Mouse (Mus musculus) forebrain, embryonic 16.5 days (tissue): ENCODE measurements around the gene Cdkn2aipnl. TPM values are rescaled to one million over a fixed set of nuclear protein-coding genes. Genes with fewer than 3 reads are reported as not detected.

Experiments used
- ATAC-seq: fragments of 200-750 bp; cut with Nextera tagmentation; 2 replicates; pipeline ENCODE4 v1.8.0; 2017; ENCODE audit warnings: mild to moderate bottlenecking, moderate library complexity
- H3K27ac ChIP-seq: fragments of 300-500 bp; sonication (generic); 2 replicates; pipeline ENCODE4 v1.5.1; 2014; ENCODE audit warnings: low read length, control low read depth
- H3K27me3 ChIP-seq: fragments of 300-500 bp; sonication (generic); replicated peaks from 2 replicates; pipeline ENCODE4 v1.6.1; 2014; ENCODE audit warnings: low read length; ENCODE audit not compliant: control insufficient read depth, insufficient read depth
- H3K36me3 ChIP-seq: fragments of 300-500 bp; sonication (generic); 2 replicates; pipeline ENCODE4 v1.6.1; 2014; ENCODE audit not compliant: control insufficient read depth, insufficient read depth
- H3K4me1 ChIP-seq: fragments of 300-500 bp; sonication (generic); replicated peaks from 2 replicates; pipeline ENCODE4 v1.6.1; 2014; ENCODE audit warnings: low read length; ENCODE audit not compliant: control insufficient read depth, insufficient read depth
- H3K4me2 ChIP-seq: fragments of 300-500 bp; sonication (generic); 2 replicates; pipeline ENCODE4 v1.6.1; 2014; ENCODE audit warnings: mild to moderate bottlenecking, low read length, control low read depth
- H3K4me3 ChIP-seq: fragments of 300-500 bp; sonication (generic); replicated peaks from 2 replicates; pipeline ENCODE4 v1.5.1; 2014; ENCODE audit warnings: mild to moderate bottlenecking, low read length, control low read depth
- H3K9ac ChIP-seq: fragments of 300-500 bp; sonication (generic); replicated peaks from 2 replicates; pipeline ENCODE4 v1.6.1; 2014; ENCODE audit warnings: low read depth, low read length, control low read depth
- H3K9me3 ChIP-seq: fragments of 300-500 bp; sonication (generic); 2 replicates; pipeline ENCODE4 v1.6.1; 2016; ENCODE audit warnings: low read length; ENCODE audit not compliant: control insufficient read depth
- WGBS: fragments of 180-500 bp; shearing (Covaris S2); extraction: QIAGEN DNeasy Blood & Tissue Kit; methylation state at CpG from one replicate; pipeline ENCODE4 v1.1.7; 2014; 5-methylcytosine and 5-hydroxymethylcytosine counted together
- polyA plus RNA-seq: library from polyadenylated mRNA; unstranded; fragments of >200 nt; fragmentation: Nextera tagmentation; extraction: Ambion mirVana; gene quantifications from 2 replicates; pipeline ENCODE4 v1.2.1, GENCODE M21; 2015

Cdkn2aipnl gene
- polyA plus RNA-seq, 1 experiment from 2014 or later, result 119 TPM

GRCm38 (mm10) chr11:51931790-51932189 lies 35.7 kb upstream of the Cdkn2aipnl start:
- H3K4me2 ChIP-seq, result no peak overlapping the region

GRCm38 (mm10) chr11:51934230-51934629 lies 33.2 kb upstream of the Cdkn2aipnl start:
- WGBS, result 89% methylated on average over 3 of the region's 3 CpGs
- H3K9ac ChIP-seq, result no peak overlapping the region
- no peaks in the 10 kb centered on the region for H3K4me1 ChIP-seq
- H3K9me3 ChIP-seq, result no peaks in the 10 kb centered on the region
- no peaks in the 10 kb centered on the region for H3K27me3 ChIP-seq
- H3K27ac ChIP-seq, result no peak overlapping the region
- H3K36me3 ChIP-seq, result no peaks in the 10 kb centered on the region
- no peak overlapping the region for H3K4me3 ChIP-seq
- ATAC-seq, result no peak
- no peak overlapping the region for H3K4me2 ChIP-seq

More at GRCm38 (mm10) chr11:51931790-51932189, 35.7 kb upstream of the Cdkn2aipnl start:
- Histone ChIP-seq H3K4me1 (no peaks in the 10 kb centered on the region), H3K4me3 (no peak overlapping the region), H3K9ac (no peak overlapping the region), H3K27me3 (no peaks in the 10 kb centered on the region), H3K36me3 (no peaks in the 10 kb centered on the region), H3K27ac (no peak overlapping the region), H3K9me3 (no peaks in the 10 kb centered on the region)
- WGBS, result 91% methylated on average over 9 of the region's 9 CpGs
- ATAC-seq, result no peak

- no peak overlapping the region for H3K27ac ChIP-seq
- H3K4me2 ChIP-seq, result no peak overlapping the region
- H3K4me1 ChIP-seq, result 0 out of 2 replicates have a peak, but pooled peaks cover 3% of the 10 kb centered on the region
- H3K9me3 ChIP-seq, result no peaks in the 10 kb centered on the region
- no peak overlapping the region for H3K9ac ChIP-seq
- no peaks in the 10 kb centered on the region for H3K27me3 ChIP-seq
- WGBS, result 64% methylated on average over 5 of the region's 5 CpGs
- no peak overlapping the region for H3K4me3 ChIP-seq
- ATAC-seq, result no peak
- no peaks in the 10 kb centered on the region for H3K36me3 ChIP-seq
Measured at GRCm38 (mm10) chr11:51935636-51936434, 31.6 kb upstream of the Cdkn2aipnl start.

DNA sequence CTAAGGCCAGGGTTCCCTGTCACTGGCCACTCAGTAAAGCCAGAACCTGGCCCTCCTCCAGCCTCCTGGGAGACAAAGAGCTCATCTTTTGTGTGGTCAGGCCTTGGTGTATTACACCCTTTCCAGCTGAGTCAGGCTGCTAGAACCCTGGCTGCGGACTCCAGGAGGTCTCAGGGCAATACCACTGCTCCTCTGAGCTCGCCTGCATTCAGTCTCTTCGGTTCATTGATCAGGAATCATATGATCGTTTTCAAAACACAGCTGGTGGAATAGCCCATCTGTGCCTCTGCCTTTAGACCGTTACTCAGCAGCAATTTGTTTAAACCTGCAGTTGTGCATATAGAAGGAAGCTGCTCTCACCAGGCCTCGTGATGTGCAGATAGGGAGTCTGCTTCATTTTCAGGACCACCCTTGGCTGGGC lies 30.1 kb upstream of the Cdkn2aipnl start:
- Histone ChIP-seq H3K27ac (no peak overlapping the region), H3K27me3 (no peaks in the 10 kb centered on the region), H3K36me3 (no peaks in the 10 kb centered on the region), H3K4me1 (0 out of 2 replicates have a peak, but pooled peaks cover 3% of the 10 kb centered on the region), H3K4me3 (no peak overlapping the region), H3K9ac (no peak overlapping the region), H3K9me3 (no peaks in the 10 kb centered on the region), H3K4me2 (no peak overlapping the region)
- WGBS, result 59% methylated on average over 6 of the region's 6 CpGs
- ATAC-seq, result no peak

DNA sequence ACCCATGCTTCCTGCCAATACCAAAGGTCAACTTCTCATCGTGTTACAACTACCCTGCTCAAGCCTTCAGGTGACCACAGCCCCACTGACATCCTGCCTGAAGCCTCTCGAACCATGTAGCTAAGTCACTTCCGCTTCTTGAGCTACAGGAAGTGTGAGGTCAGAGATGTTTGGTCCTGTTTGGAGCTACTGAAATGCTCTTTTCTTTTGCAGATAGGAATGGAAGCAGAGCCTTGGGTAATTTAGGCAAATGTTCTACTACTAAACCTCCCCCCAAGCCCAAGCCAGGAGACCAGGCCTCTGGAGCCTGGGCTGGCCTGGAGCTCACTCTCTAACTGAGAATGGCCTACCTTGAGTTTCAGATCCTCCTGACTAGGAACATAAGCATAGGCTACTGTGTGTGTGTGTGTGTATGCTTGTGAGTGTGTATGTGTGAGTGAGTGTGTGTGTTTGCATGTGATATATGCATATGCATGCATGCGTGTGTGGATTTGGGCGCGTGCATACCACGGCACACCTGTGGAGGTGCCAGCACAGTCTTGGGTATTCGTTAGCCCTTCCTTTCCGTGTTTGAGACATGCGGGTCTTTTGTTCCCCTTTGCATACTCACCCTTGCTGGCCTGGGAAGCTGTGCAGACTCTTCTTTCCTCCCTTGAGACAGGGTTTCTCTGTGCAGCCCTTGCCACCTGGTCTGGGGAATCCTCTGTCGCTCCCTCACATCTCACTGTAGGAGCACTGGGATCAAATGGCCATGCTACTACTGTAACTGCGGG lies 28.5 kb upstream of the Cdkn2aipnl start:
- no peak overlapping the region for H3K4me3 ChIP-seq
- H3K4me1 ChIP-seq, result peaks cover 9% of the 10 kb centered on the region; the same call in 1 of the 2 replicates
- H3K36me3 ChIP-seq, result no peaks in the 10 kb centered on the region
- H3K27ac ChIP-seq, result no peak overlapping the region
- H3K9ac ChIP-seq, result no peak overlapping the region
- H3K27me3 ChIP-seq, result no peaks in the 10 kb centered on the region
- no peaks in the 10 kb centered on the region for H3K9me3 ChIP-seq
- 87% methylated on average over 12 of the region's 12 CpGs for WGBS
- ATAC-seq, result no peak
- no peak overlapping the region for H3K4me2 ChIP-seq

DNA sequence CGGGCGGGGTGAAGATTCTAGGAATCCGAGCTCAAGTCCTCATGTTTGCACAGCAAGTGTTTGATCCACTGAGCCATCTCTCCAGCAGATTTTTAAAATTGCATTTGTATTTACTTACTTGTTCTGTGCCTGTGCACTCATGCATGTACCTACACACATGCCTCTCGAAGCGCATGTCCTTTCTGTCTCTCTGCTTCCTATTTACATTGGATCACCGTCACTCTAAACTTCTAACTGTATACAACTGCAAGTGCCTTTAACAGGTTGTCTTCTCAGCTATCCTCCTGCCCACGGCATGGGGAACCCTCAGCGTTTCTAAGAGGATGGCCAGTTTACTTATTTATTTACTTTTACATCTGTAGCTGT lies 27.9 kb upstream of the Cdkn2aipnl start:
- ATAC-seq, result no peak
- H3K27me3 ChIP-seq, result no peaks in the 10 kb centered on the region
- H3K4me1 ChIP-seq, result peaks cover 9% of the 10 kb centered on the region; the same call in 1 of the 2 replicates
- H3K27ac ChIP-seq, result no peak overlapping the region
- H3K4me3 ChIP-seq, result no peak overlapping the region
- H3K36me3 ChIP-seq, result no peaks in the 10 kb centered on the region
- no peak overlapping the region for H3K9ac ChIP-seq
- no peak overlapping the region for H3K4me2 ChIP-seq
- WGBS, result 89% methylated on average over 8 of the region's 8 CpGs
- no peaks in the 10 kb centered on the region for H3K9me3 ChIP-seq

- ATAC-seq, result no peak
- 72% methylated on average over 13 of the region's 13 CpGs for WGBS
Measured at GRCm38 (mm10) chr11:51940511-51940955, 26.9 kb upstream of the Cdkn2aipnl start.

GRCm38 (mm10) chr11:51942602-51943499 lies 24.6 kb upstream of the Cdkn2aipnl start:
- H3K36me3 ChIP-seq, result no peaks in the 10 kb centered on the region
- H3K4me1 ChIP-seq, result peaks cover 12% of the 10 kb centered on the region
- 52% methylated on average over 15 of the region's 15 CpGs for WGBS
- peak; percentile 91 for ATAC-seq
- H3K9me3 ChIP-seq, result no peaks in the 10 kb centered on the region
- H3K9ac ChIP-seq, result no peak overlapping the region
- no peak overlapping the region for H3K4me2 ChIP-seq
- no peak overlapping the region for H3K4me3 ChIP-seq
- no peaks in the 10 kb centered on the region for H3K27me3 ChIP-seq
- H3K27ac ChIP-seq, result 0 out of 2 replicates have a peak overlapping the region, but pooled peaks have one; percentile 6

More at GRCm38 (mm10) chr11:51940511-51940955, 26.9 kb upstream of the Cdkn2aipnl start:
- Histone ChIP-seq H3K9ac (no peak overlapping the region), H3K4me3 (no peak overlapping the region), H3K9me3 (no peaks in the 10 kb centered on the region), H3K36me3 (no peaks in the 10 kb centered on the region), H3K27me3 (no peaks in the 10 kb centered on the region), H3K4me1 (peaks cover 12% of the 10 kb centered on the region), H3K27ac (no peak overlapping the region), H3K4me2 (no peak overlapping the region)
